Mouse (Mus musculus): ENCODE results near the gene Sec24a. TPM values are rescaled to one million over a fixed set of nuclear protein-coding genes. Genes with fewer than 3 reads are reported as not detected.
"Not testable (repeated sequence)": the region's sequence is repeated elsewhere in the genome, so short reads cannot be mapped to it uniquely, and the experiment has no call there.

The Sec24a gene
- total and polyA plus RNA-seq, 3 experiments = 9.3 to 16.6 (median 15.3) TPM

DNA sequence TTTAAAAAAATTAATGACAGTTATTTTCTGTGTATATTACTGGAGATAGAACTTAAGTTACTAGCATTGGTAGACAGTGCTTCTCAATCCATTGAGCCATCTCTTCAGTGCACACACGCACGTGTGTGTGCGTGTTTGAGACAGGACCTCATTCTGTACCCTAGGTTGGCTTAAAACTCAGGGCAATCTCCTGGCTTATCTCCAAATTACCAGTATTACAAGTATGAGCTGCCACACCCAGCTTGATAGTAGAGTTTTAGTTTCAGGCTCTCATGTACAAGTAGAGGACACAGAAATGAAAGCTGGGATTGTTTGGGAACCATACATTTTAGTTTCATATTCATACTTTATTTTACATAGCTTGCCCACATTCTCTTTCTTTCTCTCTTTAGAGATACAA lies 22.7 kb downstream of the Sec24a start:
- TF ChIP-seq EP300 (IDR thresholded peaks at IDR 0.05; ENCODE audit: insufficient read depth, low read depth, low read length) = no peak
- TF ChIP-seq POLR2A (IDR thresholded peaks at IDR 0.05; ENCODE audit: insufficient read depth, low read depth, low read length) = no peak
- no peak for TF ChIP-seq CTCF (IDR thresholded peaks at IDR 0.05)
- intact Hi-C loops (cut with DNase I) = no loop called here
- Histone ChIP-seq H3K9ac (ENCODE audit: low read depth, low read length) (no peak overlapping the region), H3K4me1 (ENCODE audit: control insufficient read depth, insufficient read depth, low read length) (no peaks in the 10 kb centered on the region), H3K79me2 (replicated peaks; ENCODE audit: control insufficient read depth, insufficient read depth, low read length) (peaks cover 2% of the 10 kb centered on the region; the same call in 1 of the 2 replicates), H3K4me3 (no peak overlapping the region), H3K36me3 (ENCODE audit: control insufficient read depth, insufficient read depth, low read length) (peaks cover 11% of the 10 kb centered on the region), H3K27me3 (ENCODE audit: control insufficient read depth, insufficient read depth, low read length) (no peaks in the 10 kb centered on the region), H3K27ac (no peak overlapping the region)
- no peak for DNase-seq
- WGBS = 91% methylated on average over 3 of the region's 3 CpGs

DNA sequence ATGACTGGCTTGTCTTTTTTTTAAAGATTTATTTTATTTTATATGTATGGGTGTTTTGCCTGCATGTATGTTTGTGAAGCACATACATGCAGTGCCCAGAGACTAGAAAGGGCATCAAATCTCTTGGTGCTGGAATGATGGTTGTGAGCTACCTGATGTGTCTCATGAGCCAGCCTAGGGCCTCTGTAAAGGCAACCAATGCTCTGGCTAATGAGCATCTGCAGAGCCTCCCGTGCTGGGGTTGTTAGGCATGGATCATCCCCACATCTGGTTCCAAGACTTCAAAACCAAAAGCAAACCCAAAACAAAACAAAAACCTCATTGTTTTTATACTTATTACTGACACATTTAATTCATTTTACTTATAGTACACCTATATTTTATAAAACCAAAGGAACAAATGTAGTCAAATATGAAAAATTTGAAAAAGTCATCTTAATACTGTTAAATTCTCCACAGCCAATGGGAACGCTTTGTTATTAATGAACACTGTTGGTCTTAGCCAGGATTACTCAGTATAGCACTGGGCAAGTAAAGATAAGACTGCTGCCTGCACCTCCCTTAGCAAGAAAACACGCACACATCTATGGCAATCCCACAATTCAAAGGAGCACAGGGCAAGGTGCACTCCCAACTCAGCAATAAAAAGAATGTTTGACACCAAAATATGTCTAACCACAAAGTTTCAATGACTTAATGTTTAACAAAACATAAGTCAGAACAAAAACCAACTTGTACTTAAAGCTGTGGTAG lies 24.6 kb downstream of the Sec24a start:
- no peak for TF ChIP-seq CTCF (IDR thresholded peaks at IDR 0.05)
- Histone ChIP-seq H3K27me3 (ENCODE audit: control insufficient read depth, insufficient read depth, low read length) (no peaks in the 10 kb centered on the region), H3K79me2 (replicated peaks; ENCODE audit: control insufficient read depth, insufficient read depth, low read length) (peaks cover 2% of the 10 kb centered on the region; the same call in 1 of the 2 replicates), H3K27ac (no peak overlapping the region), H3K9ac (ENCODE audit: low read depth, low read length) (no peak overlapping the region), H3K4me3 (no peak overlapping the region), H3K36me3 (ENCODE audit: control insufficient read depth, insufficient read depth, low read length) (peaks cover 11% of the 10 kb centered on the region), H3K4me1 (ENCODE audit: control insufficient read depth, insufficient read depth, low read length) (no peaks in the 10 kb centered on the region)
- WGBS = 80% methylated on average over 3 of the region's 3 CpGs
- intact Hi-C loops (cut with DNase I) = no loop called here
- no peak for DNase-seq

DNA sequence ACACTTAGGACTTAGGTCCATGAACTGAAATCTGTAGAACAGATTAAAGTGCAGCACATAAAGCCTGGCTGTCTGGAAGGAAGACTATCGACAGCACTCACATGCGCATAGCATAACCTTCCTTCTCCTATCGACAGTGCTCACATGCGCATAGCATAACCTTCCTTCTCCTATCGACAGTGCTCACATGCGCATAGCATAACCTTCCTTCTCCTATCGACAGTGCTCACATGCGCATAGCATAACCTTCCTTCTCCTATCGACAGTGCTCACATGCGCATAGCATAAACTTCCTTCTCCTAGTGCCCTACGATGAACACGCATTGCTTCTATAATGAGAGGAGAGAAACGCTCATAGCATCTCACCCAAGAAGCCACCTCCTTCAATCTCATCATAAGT lies 29.2 kb downstream of the Sec24a start:
- H3K4me3 ChIP-seq; H3K4me1 ChIP-seq (ENCODE audit: control insufficient read depth, insufficient read depth, low read length); H3K27ac ChIP-seq; H3K9ac ChIP-seq (ENCODE audit: low read depth, low read length); H3K36me3 ChIP-seq (ENCODE audit: control insufficient read depth, insufficient read depth, low read length); DNase-seq; H3K27me3 ChIP-seq (ENCODE audit: control insufficient read depth, insufficient read depth, low read length); intact Hi-C loops (cut with DNase I); H3K79me2 ChIP-seq (replicated peaks; ENCODE audit: control insufficient read depth, insufficient read depth, low read length): not testable (repeated sequence)
- WGBS = 95% methylated on average over 13 of the region's 13 CpGs

DNA sequence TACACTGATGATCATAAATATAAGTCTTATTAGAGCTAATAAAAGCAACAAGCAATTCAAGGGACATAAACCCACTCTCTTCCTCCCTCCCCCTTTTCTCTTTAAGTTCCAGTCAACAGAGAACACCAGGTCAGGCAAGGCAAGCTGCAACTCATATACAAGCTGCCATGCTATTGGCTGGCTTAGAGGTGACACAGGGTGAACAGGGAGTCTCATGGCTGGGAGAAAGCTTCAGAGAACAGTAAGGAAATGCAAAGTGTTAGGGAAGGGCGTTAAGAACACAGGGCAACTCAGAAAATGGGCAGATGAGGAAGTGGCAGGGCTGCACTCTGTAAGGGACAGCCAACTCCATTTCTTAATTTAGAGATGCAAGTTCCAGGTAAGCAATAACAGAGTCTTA lies 30.6 kb downstream of the Sec24a start:
- no peak for TF ChIP-seq POLR2A (IDR thresholded peaks at IDR 0.05; ENCODE audit: insufficient read depth, low read depth, low read length)
- H3K79me2 ChIP-seq (replicated peaks; ENCODE audit: control insufficient read depth, insufficient read depth, low read length) = no peaks in the 10 kb centered on the region
- DNase-seq = no peak
- no peak overlapping the region for H3K4me3 ChIP-seq
- peaks cover 5% of the 10 kb centered on the region for H3K36me3 ChIP-seq (ENCODE audit: control insufficient read depth, insufficient read depth, low read length)
- no peaks in the 10 kb centered on the region for H3K27me3 ChIP-seq (ENCODE audit: control insufficient read depth, insufficient read depth, low read length)
- no peak overlapping the region for H3K27ac ChIP-seq
- H3K4me1 ChIP-seq (ENCODE audit: control insufficient read depth, insufficient read depth, low read length) = no peaks in the 10 kb centered on the region
- H3K9ac ChIP-seq (ENCODE audit: low read depth, low read length) = no peak overlapping the region
- intact Hi-C loops (cut with DNase I) = no loop called here
- 81% methylated on average over 1 of the region's 1 CpGs for WGBS

DNA sequence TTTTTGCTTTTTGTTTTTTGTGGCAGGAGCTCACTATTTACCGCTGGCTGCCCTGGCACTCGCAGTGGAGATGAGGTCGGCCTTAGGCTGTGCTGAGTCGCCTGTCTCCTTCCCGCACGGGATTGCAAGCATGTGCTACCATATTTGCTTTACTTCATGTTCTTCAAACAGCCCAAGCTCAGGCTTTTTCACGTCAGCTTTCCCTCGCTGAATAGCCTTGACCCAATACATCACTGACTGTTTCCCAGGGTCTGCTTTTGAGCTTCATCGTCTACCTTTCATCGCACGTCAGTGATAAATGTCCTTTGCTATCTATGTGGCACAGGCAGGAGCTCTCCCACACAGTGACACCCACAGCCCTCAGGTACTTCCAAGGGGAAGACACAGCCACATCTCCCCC lies 42.4 kb downstream of the Sec24a start:
- TF ChIP-seq EP300 (IDR thresholded peaks at IDR 0.05; ENCODE audit: insufficient read depth, low read depth, low read length) (no peak), POLR2A (IDR thresholded peaks at IDR 0.05; ENCODE audit: insufficient read depth, low read depth, low read length) (no peak), CTCF (IDR thresholded peaks at IDR 0.05) (no peak)
- intact Hi-C loops (cut with DNase I) = no loop called here
- 92% methylated on average over 11 of the region's 11 CpGs for WGBS

DNA sequence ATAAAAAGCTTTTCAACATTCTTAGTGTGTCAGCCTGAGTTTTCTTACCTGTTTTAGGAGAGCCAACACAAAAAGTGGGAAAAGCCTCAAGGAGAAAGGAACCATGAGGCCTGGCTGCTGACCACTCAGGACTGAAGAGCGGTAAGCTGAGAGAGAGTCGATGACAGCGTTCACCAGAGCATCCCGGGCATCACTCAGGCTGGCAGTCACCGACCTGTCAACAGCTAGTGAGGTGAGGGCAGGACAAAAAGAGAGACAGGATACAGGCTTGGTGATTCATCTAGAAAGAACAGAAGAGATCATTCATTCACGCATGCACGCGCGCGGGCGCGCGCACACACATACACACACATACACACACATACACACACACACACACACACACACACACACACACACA lies 56.4 kb downstream of the Sec24a start:
- TF ChIP-seq EP300 (IDR thresholded peaks at IDR 0.05; ENCODE audit: insufficient read depth, low read depth, low read length) (no peak), POLR2A (IDR thresholded peaks at IDR 0.05; ENCODE audit: insufficient read depth, low read depth, low read length) (no peak), CTCF (IDR thresholded peaks at IDR 0.05) (no peak)
- H3K9ac ChIP-seq (ENCODE audit: low read depth, low read length) = no peak overlapping the region
- no peaks in the 10 kb centered on the region for H3K4me1 ChIP-seq (ENCODE audit: control insufficient read depth, insufficient read depth, low read length)
- H3K27ac ChIP-seq = no peak overlapping the region
- H3K79me2 ChIP-seq (replicated peaks; ENCODE audit: control insufficient read depth, insufficient read depth, low read length) = no peaks in the 10 kb centered on the region
- WGBS = 79% methylated on average over 11 of the region's 13 CpGs
- no peak overlapping the region for H3K4me3 ChIP-seq
- DNase-seq = no peak
- peaks cover 2% of the 10 kb centered on the region for H3K36me3 ChIP-seq (ENCODE audit: control insufficient read depth, insufficient read depth, low read length)
- no peaks in the 10 kb centered on the region for H3K27me3 ChIP-seq (ENCODE audit: control insufficient read depth, insufficient read depth, low read length)
- intact Hi-C loops (cut with DNase I) = no loop called here

More for the DNA sequence above, 42.4 kb downstream of the Sec24a start:
- Histone ChIP-seq H3K4me1 (ENCODE audit: control insufficient read depth, insufficient read depth, low read length) (no peaks in the 10 kb centered on the region), H3K27ac (no peak overlapping the region), H3K36me3 (ENCODE audit: control insufficient read depth, insufficient read depth, low read length) (no peaks in the 10 kb centered on the region), H3K79me2 (replicated peaks; ENCODE audit: control insufficient read depth, insufficient read depth, low read length) (no peaks in the 10 kb centered on the region), H3K4me3 (no peak overlapping the region), H3K27me3 (ENCODE audit: control insufficient read depth, insufficient read depth, low read length) (no peaks in the 10 kb centered on the region), H3K9ac (ENCODE audit: low read depth, low read length) (no peak overlapping the region)
- no peak for DNase-seq

All from heart, adult 2 months (tissue).